Mouse (Mus musculus) lung, postnatal 4 days (tissue): ENCODE data around the gene Polr2m.
A peak's percentile ranks its signal among the peaks of the same experiment; 100 is the strongest.

Source experiments
- DNase-seq, 2 experiments: peaks; one replicate each; pipeline ENCODE4 v3.0.0; 2021

Gene Polr2m

DNA sequence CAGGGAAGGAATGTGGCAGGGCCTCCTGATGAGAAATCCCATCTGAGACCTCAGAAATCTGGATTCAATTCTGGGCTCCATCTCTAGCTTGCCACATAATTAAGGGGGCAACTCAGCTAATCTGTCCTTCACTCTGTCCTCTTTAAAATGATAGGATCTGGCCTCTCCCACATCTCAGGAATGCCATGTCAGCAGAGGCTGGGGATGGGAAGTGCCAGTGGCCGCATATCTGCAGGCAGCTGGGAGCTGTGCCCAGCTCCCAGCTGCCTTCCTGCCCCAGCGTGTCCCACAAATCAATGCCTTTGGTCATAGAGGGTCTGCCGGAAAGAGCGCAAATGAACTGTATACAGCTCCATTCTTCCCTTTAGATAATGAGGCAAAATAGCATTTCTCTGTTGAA, 18.3 kb downstream of the Polr2m start:
- peak in 1 of 2 experiments; percentile 41 for DNase-seq

DNA sequence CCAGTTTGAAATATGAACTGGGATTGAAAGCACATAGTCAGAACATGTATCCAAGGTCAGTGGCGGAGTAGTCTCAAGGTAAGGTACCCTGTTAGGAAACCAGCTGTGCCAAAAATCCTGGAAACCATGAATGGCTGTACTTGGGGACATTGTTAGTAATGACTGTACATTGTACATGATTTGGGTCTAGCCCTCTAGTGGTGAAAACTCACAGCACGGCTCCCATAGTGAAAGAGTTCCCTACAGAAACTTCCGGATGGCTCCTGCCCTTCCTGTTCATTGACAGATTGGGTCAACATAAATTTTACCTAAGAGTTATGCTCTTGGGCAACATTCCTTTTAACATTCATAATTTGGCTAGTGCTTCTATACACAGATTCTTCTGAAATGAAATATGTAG, 19.6 kb downstream of the Polr2m start:
- peak in 1 of 2 experiments; percentile 25 for DNase-seq

GRCm38 (mm10) chr9:71463072-71463667, 22.6 kb downstream of the Polr2m start:
- DNase-seq = no peak

- no peak for DNase-seq
These were observed 29.0 kb downstream of the Polr2m start for GRCm38 (mm10) chr9:71456738-71457137.

DNA sequence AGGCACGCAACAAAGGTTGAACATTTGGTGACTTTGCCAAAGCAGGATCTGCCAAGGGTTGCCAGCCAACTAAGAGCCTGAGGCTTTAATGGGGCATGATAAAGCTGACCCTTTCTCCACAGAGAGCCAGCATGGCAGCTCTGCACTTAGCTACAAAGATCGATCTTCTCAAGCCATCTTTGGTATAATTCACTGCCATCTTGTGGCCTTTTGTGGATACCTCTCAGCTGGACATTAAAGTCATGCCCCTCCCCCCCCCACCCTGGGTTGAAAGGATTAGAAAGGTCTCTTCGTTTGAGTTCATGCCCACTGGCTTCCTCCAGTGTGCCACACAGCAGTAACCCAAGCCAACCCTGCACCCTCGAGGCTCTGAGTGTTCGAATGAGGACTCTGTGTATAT, 31.8 kb downstream of the Polr2m start:
- DNase-seq = no peak

DNA sequence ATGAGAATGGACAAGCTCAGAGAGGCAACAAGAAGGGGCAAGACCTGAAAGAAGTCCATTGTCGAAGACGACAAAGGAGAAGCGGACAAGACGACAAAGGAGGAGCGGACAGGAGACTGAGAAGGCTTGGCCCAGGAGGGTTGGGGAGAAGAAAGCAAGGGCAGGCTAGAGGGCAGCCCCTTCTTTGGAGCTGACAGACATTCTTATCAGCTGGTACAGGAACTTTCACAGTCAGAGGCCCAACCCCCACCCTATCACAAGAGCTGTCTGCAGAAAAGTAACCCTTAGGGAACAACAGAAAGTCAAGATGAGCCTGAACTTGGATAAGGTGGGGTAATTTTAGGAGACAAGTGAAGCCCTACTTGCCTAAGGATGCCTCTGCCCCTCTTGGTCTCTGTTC, 32.4 kb downstream of the Polr2m start:
- no peak for DNase-seq

GRCm38 (mm10) chr9:71450626-71451025, 35.1 kb downstream of the Polr2m start:
- DNase-seq = no peak

DNA sequence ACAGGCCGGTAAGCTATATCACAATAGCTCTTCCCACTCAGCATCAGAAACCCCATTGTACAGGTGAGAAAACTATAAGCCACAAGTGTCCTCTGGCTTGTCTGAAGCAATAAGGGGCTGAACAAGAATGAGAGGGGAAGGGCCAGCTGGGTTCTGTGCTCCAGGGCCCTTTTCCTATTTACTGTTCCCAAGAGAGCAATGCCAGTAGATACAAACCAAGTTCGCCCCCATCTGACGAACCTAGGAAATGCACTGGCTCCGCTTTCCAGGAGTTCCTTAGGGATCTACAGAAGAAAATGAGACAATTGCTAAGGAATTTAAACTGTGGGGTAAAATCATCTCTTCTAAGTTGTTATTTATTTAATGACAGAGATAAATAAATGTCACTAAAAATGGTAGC, 38.2 kb downstream of the Polr2m start:
- peak; percentile 59 to 73 for DNase-seq

GRCm38 (mm10) chr9:71445308-71445707, 40.4 kb downstream of the Polr2m start:
- no peak for DNase-seq

GRCm38 (mm10) chr9:71438146-71438545, 47.6 kb downstream of the Polr2m start:
- DNase-seq = no peak
